ENCODE assay signal across 9 mouse cellular contexts in genomic region chr3:96243921-96244572, GRCm38 (mm10). TPM values are rescaled to one million over a fixed set of nuclear protein-coding genes. Genes with fewer than 3 reads are reported as not detected.
DNase-seq lines count a peak whose midpoint lies in the region; ATAC-seq and TF ChIP-seq lines count a peak whose summit lies in the region.
"Had no signal": no experiment of that assay in that cellular context is flagged by ENCODE, and none has a peak within 500 bp of the region (broad histone marks: within the 10 kb centered on the region; RNA-seq: fewer than 3 reads in every experiment).

No protein-coding gene starts in this region.

- 75% methylated on average over 7 of the region's 7 CpGs for WGBS in heart, embryonic 11.5 days (ENCODE audit: insufficient replicate concordance)
- WGBS in limb, embryonic 12.5 days = 80% methylated on average over 7 of the region's 7 CpGs
- 71% methylated on average over 7 of the region's 7 CpGs for WGBS in stomach, embryonic 14.5 days

- dilution Hi-C loops in CH12.LX (cut with MboI; ENCODE audit: extremely low pct_ligation_motif_present, extremely low pct_unique_long_range_greater_than_20kb, low sequenced_read_pairs) = no loop called here

- TF ChIP-seq EP300 in CH12.LX (IDR thresholded peaks at IDR 0.05; ENCODE audit: low read length) = no peak

- peak overlapping the region; percentile 87 for H3K9ac ChIP-seq in CH12.LX (ENCODE audit: insufficient read depth, low read depth)
- H3K9ac ChIP-seq in heart, embryonic 11.5 days (ENCODE audit: low read depth, low read length) = peak overlapping the region; percentile 79
- peak overlapping the region; percentile 74; the same call in 1 of the 2 replicates for H3K9ac ChIP-seq in limb, embryonic 12.5 days (replicated peaks)
- H3K9ac ChIP-seq in stomach, embryonic 14.5 days (replicated peaks; ENCODE audit: low read depth, low read length) = peak overlapping the region; percentile 78; the same call in 1 of the 2 replicates

- no peaks in the 10 kb centered on the region for H3K27me3 ChIP-seq in CH12.LX (replicated peaks)
- H3K27me3 ChIP-seq in heart, embryonic 11.5 days (ENCODE audit: control insufficient read depth, insufficient read depth, low read length) = no peaks in the 10 kb centered on the region
- no peaks in the 10 kb centered on the region for H3K27me3 ChIP-seq in limb, embryonic 12.5 days
- H3K27me3 ChIP-seq in stomach, embryonic 14.5 days (ENCODE audit: control insufficient read depth, insufficient read depth, low read length) = no peaks in the 10 kb centered on the region

- TF ChIP-seq POLR2A in CH12.LX (IDR thresholded peaks at IDR 0.05; ENCODE audit: low read depth, low read length) = no peak; the same call in 1 of the 2 replicates

- DNase-seq in 3T3-L1 (ENCODE audit: low read depth, low spot score) (peak; percentile 32), CH12.LX (ENCODE audit: extremely low read depth) (peak; percentile 54)
- DNase-seq in cerebellum, adult 9-10 months = no peak
- no peak for DNase-seq in Muller cell, postnatal 12 days (ENCODE audit: inconsistent ontology term)
- no peak for DNase-seq in urinary bladder, adult 2 months (ENCODE audit: low spot score)

- H3K4me2 ChIP-seq in CH12.LX (ENCODE audit: insufficient read depth, low read depth, poor library complexity, severe bottlenecking) = peak overlapping the region; percentile 59
- H3K4me2 ChIP-seq in heart, embryonic 11.5 days = peak overlapping the region; percentile 66
- peak overlapping the region; percentile 58 for H3K4me2 ChIP-seq in limb, embryonic 12.5 days
- peak overlapping the region; percentile 60 for H3K4me2 ChIP-seq in stomach, embryonic 14.5 days (replicated peaks; ENCODE audit: low read depth, low read length)

- no peak for TF ChIP-seq RAD21 in CH12.LX (IDR thresholded peaks at IDR 0.05; ENCODE audit: low read depth, low read length)

- in situ Hi-C loops in CH12.LX (cut with MboI; ENCODE audit: low pct_ligation_motif_present, low pct_unique_long_range_greater_than_20kb, low sequenced_read_pairs) = no loop called here

- no peaks in the 10 kb centered on the region for H3K79me2 ChIP-seq in CH12.LX (replicated peaks; ENCODE audit: control insufficient read depth, extremely low read depth, insufficient read depth, poor library complexity, severe bottlenecking)

- peak overlapping the region; percentile 95 for H3K27ac ChIP-seq in CH12.LX (ENCODE audit: insufficient read depth, low read depth)
- H3K27ac ChIP-seq in heart, embryonic 11.5 days (ENCODE audit: low read depth, low read length) = peak overlapping the region; percentile 94
- peak overlapping the region; percentile 99 for H3K27ac ChIP-seq in limb, embryonic 12.5 days
- H3K27ac ChIP-seq in stomach, embryonic 14.5 days (ENCODE audit: low read length) = peak overlapping the region; percentile 98; the same call in 1 of the 2 replicates

- H3K4me1 ChIP-seq in CH12.LX (ENCODE audit: control insufficient read depth in 1 of 2, insufficient read depth in 2 of 2) = peaks cover 10 to 36% of the 10 kb centered on the region in 2 experiments
- peaks cover 17% of the 10 kb centered on the region for H3K4me1 ChIP-seq in heart, embryonic 11.5 days (ENCODE audit: control insufficient read depth, insufficient read depth, low read length)
- H3K4me1 ChIP-seq in limb, embryonic 12.5 days (replicated peaks) = peaks cover 37% of the 10 kb centered on the region
- peaks cover 16% of the 10 kb centered on the region; the same call in 1 of the 2 replicates for H3K4me1 ChIP-seq in stomach, embryonic 14.5 days (ENCODE audit: control insufficient read depth, insufficient read depth, low read length)

- no peak for ATAC-seq in heart, embryonic 11.5 days (replicated peaks; ENCODE audit: insufficient number of reproducible peaks, low FRiP score, low TSS enrichment)
- ATAC-seq in limb, embryonic 12.5 days (ENCODE audit: insufficient number of reproducible peaks, insufficient read depth, low FRiP score, low TSS enrichment, low read depth) = no peak
- ATAC-seq in stomach, embryonic 14.5 days (ENCODE audit: insufficient number of reproducible peaks, insufficient read depth, low FRiP score, low read depth) = no peak

- no peak for TF ChIP-seq CTCF in CH12.LX (conservative IDR thresholded peaks at IDR 0.05 in 1 of 2, IDR thresholded peaks at IDR 0.05 in 1 of 2; ENCODE audit: low read depth in 2 of 2, low read length in 2 of 2)

- peak overlapping the region; percentile 65 to 73 (median 66) for H3K4me3 ChIP-seq in CH12.LX (replicated peaks in 1 of 3; ENCODE audit: low read depth in 2 of 3, low read length in 2 of 3, poor library complexity in 1 of 3)
- H3K4me3 ChIP-seq in heart, embryonic 11.5 days (ENCODE audit: low read depth, low read length) = peak overlapping the region; percentile 45; the same call in 1 of the 2 replicates
- H3K4me3 ChIP-seq in limb, embryonic 12.5 days (replicated peaks) = peak overlapping the region; percentile 47; the same call in 1 of the 2 replicates
- H3K4me3 ChIP-seq in stomach, embryonic 14.5 days (ENCODE audit: low read depth, low read length) = peak overlapping the region; percentile 43; the same call in 1 of the 2 replicates

- H3K36me3 ChIP-seq in CH12.LX (replicated peaks in 1 of 2; ENCODE audit: control insufficient read depth in 1 of 2, insufficient read depth in 1 of 2, low read length in 1 of 2) = no peaks in the 10 kb centered on the region
- no peaks in the 10 kb centered on the region for H3K36me3 ChIP-seq in heart, embryonic 11.5 days (ENCODE audit: control insufficient read depth, insufficient read depth, low read length)
- H3K36me3 ChIP-seq in limb, embryonic 12.5 days = no peaks in the 10 kb centered on the region
- no peaks in the 10 kb centered on the region for H3K36me3 ChIP-seq in stomach, embryonic 14.5 days (ENCODE audit: control insufficient read depth, insufficient read depth, low read length)

- H3K9me3 ChIP-seq in CH12.LX (replicated peaks; ENCODE audit: low read length) = no peaks in the 10 kb centered on the region
- no peaks in the 10 kb centered on the region for H3K9me3 ChIP-seq in heart, embryonic 11.5 days (replicated peaks; ENCODE audit: control insufficient read depth, low read length)
- no peaks in the 10 kb centered on the region for H3K9me3 ChIP-seq in limb, embryonic 12.5 days
- H3K9me3 ChIP-seq in stomach, embryonic 14.5 days (ENCODE audit: control insufficient read depth, low read depth, low read length) = no peaks in the 10 kb centered on the region

TF ChIP-seq in CH12.LX, 34 proteins besides CTCF, POLR2A, EP300 and RAD21 (continues in another document):
- peak; percentile 55 for TF ChIP-seq TCF12 (IDR thresholded peaks at IDR 0.05; ENCODE audit: low read depth, low read length)
- no peak for TF ChIP-seq NRF1 (IDR thresholded peaks at IDR 0.05; ENCODE audit: low read depth, low read length)
- no peak for TF ChIP-seq USF1 (IDR thresholded peaks at IDR 0.05; ENCODE audit: low read depth, low read length)
- TF ChIP-seq SIN3A (IDR thresholded peaks at IDR 0.05; ENCODE audit: low read length) = peak; percentile 52; the same call in 1 of the 2 replicates
- TF ChIP-seq IRF4 (IDR thresholded peaks at IDR 0.05; ENCODE audit: low read depth, low read length) = peak; percentile 37; the same call in 1 of the 2 replicates
- TF ChIP-seq BHLHE40 (IDR thresholded peaks at IDR 0.05; ENCODE audit: low read depth, low read length) = no peak
- no peak for TF ChIP-seq POLR2AphosphoS2 (IDR thresholded peaks at IDR 0.05; ENCODE audit: low read depth, low read length)
- TF ChIP-seq CHD2 (IDR thresholded peaks at IDR 0.05; ENCODE audit: low read length) = no peak

RNA-seq across cellular contexts. Expression of gene Hist2h2aa1, which starts 1.2 kb away (rescaled TPM):
- 1,248 and 1,515 TPM in 2 replicates for total RNA-seq in CH12.LX (2012; rRNA removed)
- total RNA-seq in CH12.LX (2014; rRNA removed) = 48.1 and 113 TPM in 2 replicates
- 0.64 and 0.98 TPM in 2 replicates for polyA plus RNA-seq in CH12.LX (2012; ENCODE audit: insufficient read length, low read depth)
- polyA plus RNA-seq in heart, embryonic 11.5 days (2014; fragmentation: Nextera tagmentation; extraction: Ambion mirVana) = 7.9 and 13.4 TPM in 2 replicates
- 17.4 and 36.2 TPM in 2 replicates for polyA plus RNA-seq in limb, embryonic 12.5 days (2016; fragmentation: Nextera tagmentation; extraction: Ambion mirVana)
- 12.3 and 17.2 TPM in 2 replicates for polyA plus RNA-seq in stomach, embryonic 14.5 days (2014; fragmentation: Nextera tagmentation; extraction: Ambion mirVana)
- polyA plus RNA-seq in urinary bladder, adult 2 months (2012; rRNA removed) = 140 and 149 TPM in 2 replicates

RNA-seq across cellular contexts. Expression of gene Hist2h3c1, which starts 2.4 kb away (rescaled TPM):
- total RNA-seq in CH12.LX (2012; rRNA removed) = 0.67 and 1.4 TPM in 2 replicates
- total RNA-seq in CH12.LX (2014; rRNA removed) = 1.2 and 1.4 TPM in 2 replicates
- 0.33 and 0.34 TPM in 2 replicates for polyA plus RNA-seq in CH12.LX (2012; ENCODE audit: insufficient read length, low read depth)
- 0.66 and 1.2 TPM in 2 replicates for polyA plus RNA-seq in heart, embryonic 11.5 days (2014; fragmentation: Nextera tagmentation; extraction: Ambion mirVana)
- 0.35 TPM in 1 of 2 replicates, not detected in the other for polyA plus RNA-seq in limb, embryonic 12.5 days (2016; fragmentation: Nextera tagmentation; extraction: Ambion mirVana)
- 1.4 and 3.0 TPM in 2 replicates for polyA plus RNA-seq in stomach, embryonic 14.5 days (2014; fragmentation: Nextera tagmentation; extraction: Ambion mirVana)
- polyA plus RNA-seq in urinary bladder, adult 2 months (2012; rRNA removed) = not detected in 2 replicates
- polyA plus RNA-seq: gonadal fat pad, adult 2 months had no signal

RNA-seq across cellular contexts. Expression of gene Hist2h2aa2, which starts 4.0 kb away (rescaled TPM):
- total RNA-seq in CH12.LX (2012; rRNA removed) (4,203 and 5,136 TPM in 2 replicates), CH12.LX (2014; rRNA removed) (not detected in 2 replicates)
- polyA plus RNA-seq in CH12.LX (2012; ENCODE audit: insufficient read length, low read depth) = 2.5 and 2.7 TPM in 2 replicates
- 17.2 and 27.4 TPM in 2 replicates for polyA plus RNA-seq in heart, embryonic 11.5 days (2014; fragmentation: Nextera tagmentation; extraction: Ambion mirVana)
- 50.0 and 66.0 TPM in 2 replicates for polyA plus RNA-seq in limb, embryonic 12.5 days (2016; fragmentation: Nextera tagmentation; extraction: Ambion mirVana)
- polyA plus RNA-seq in stomach, embryonic 14.5 days (2014; fragmentation: Nextera tagmentation; extraction: Ambion mirVana) = 54.1 and 54.7 TPM in 2 replicates
- 6.9 and 41.2 TPM in 2 replicates for polyA plus RNA-seq in urinary bladder, adult 2 months (2012; rRNA removed)

RNA-seq across cellular contexts. Expression of gene Hist2h3c2, which starts 5.1 kb away (rescaled TPM):
- 1,105 and 1,173 TPM in 2 replicates for total RNA-seq in CH12.LX (2012; rRNA removed)
- total RNA-seq in CH12.LX (2014; rRNA removed) = 11.0 and 15.3 TPM in 2 replicates
- 1.3 TPM in 2 replicates for polyA plus RNA-seq in CH12.LX (2012; ENCODE audit: insufficient read length, low read depth)
- polyA plus RNA-seq in heart, embryonic 11.5 days (2014; fragmentation: Nextera tagmentation; extraction: Ambion mirVana) = 1.8 and 2.6 TPM in 2 replicates
- polyA plus RNA-seq in limb, embryonic 12.5 days (2016; fragmentation: Nextera tagmentation; extraction: Ambion mirVana) = 9.0 and 11.9 TPM in 2 replicates
- polyA plus RNA-seq in stomach, embryonic 14.5 days (2014; fragmentation: Nextera tagmentation; extraction: Ambion mirVana) = 4.9 and 6.2 TPM in 2 replicates
- 8.6 and 14.3 TPM in 2 replicates for polyA plus RNA-seq in urinary bladder, adult 2 months (2012; rRNA removed)

RNA-seq across cellular contexts. Expression of gene Hist2h4, which starts 19.1 kb away (rescaled TPM):
- total RNA-seq in CH12.LX (2012; rRNA removed) (116 and 130 TPM in 2 replicates), CH12.LX (2014; rRNA removed) (1.0 and 2.5 TPM in 2 replicates)
- polyA plus RNA-seq in CH12.LX (2012; ENCODE audit: insufficient read length, low read depth) = 0.20 and 0.91 TPM in 2 replicates
- polyA plus RNA-seq in heart, embryonic 11.5 days (2014; fragmentation: Nextera tagmentation; extraction: Ambion mirVana) = 1.3 and 2.7 TPM in 2 replicates
- 19.4 and 26.5 TPM in 2 replicates for polyA plus RNA-seq in limb, embryonic 12.5 days (2016; fragmentation: Nextera tagmentation; extraction: Ambion mirVana)
- 9.6 and 15.0 TPM in 2 replicates for polyA plus RNA-seq in stomach, embryonic 14.5 days (2014; fragmentation: Nextera tagmentation; extraction: Ambion mirVana)
- polyA plus RNA-seq in urinary bladder, adult 2 months (2012; rRNA removed) = 1.4 and 1.6 TPM in 2 replicates

Comparison
In these comparisons a context has a peak if more than half of its experiments do, and no peak if none do; other contexts are left out.
1. DNase-seq: peak in 3T3-L1 (single experiment) and CH12.LX (single experiment); none in cerebellum, adult 9-10 months (single experiment), Muller cell, postnatal 12 days (single experiment) and urinary bladder, adult 2 months (single experiment).
2. Peak in every context shown above with its lines, with median percentiles within 50 percentile points of each other: H3K27ac ChIP-seq, H3K4me2 ChIP-seq, H3K4me3 ChIP-seq and H3K9ac ChIP-seq.